Mouse (Mus musculus) layer of hippocampus, postnatal 25 days (tissue): ENCODE measurements around the gene Tmco3. TPM values are rescaled to one million over a fixed set of nuclear protein-coding genes. Genes with fewer than 3 reads are reported as not detected.
A peak's percentile ranks its signal among the peaks of the same experiment; 100 is the strongest.

Experiments
- DNase-seq, 2 experiments: peaks; one replicate each; pipeline ENCODE4 v3.0.0; 2022; ENCODE audit warnings: mixed read lengths in 2 of 2, low spot score in 1 of 2; ENCODE audit errors: extremely low spot score in 1 of 2
- total RNA-seq, 2 experiments: library from RNA; stranded (reverse); gene quantifications; 2 replicates each; pipeline ENCODE4 v1.2.3; 2021

Gene Tmco3
- total RNA-seq, result 10 to 100 TPM; 42.7 to 49.5 TPM

GRCm38 (mm10) chr8:13287692-13288623 lies at the start of gene Tmco3, which contains the start of gene Dcun1d2:
TSS of gene Tmco3 (plus strand) at chr8:13288190.
TSS of gene Dcun1d2 (minus strand) at chr8:13288131.
- peak; percentile 95 to 98 for DNase-seq

DNA sequence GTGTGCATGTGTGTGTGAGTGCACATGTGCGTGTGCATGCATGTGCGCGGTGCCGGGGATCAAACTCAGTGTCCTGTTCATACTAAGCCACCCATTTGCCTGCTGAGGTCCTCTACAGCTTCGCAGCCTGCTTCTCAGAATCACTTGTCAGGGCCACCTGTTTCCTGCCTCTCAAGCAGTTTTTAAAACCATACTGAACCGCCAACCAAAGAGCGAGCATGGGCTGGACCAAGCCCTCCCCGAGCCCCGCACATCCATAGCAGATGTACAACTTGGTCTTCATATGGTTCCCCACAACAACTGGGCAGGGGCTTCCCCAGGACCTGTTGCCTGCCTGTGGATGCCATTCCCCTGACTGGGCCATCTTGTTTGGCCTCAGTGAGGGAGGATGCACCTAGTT lies 47.9 kb upstream of the Tmco3 start:
- DNase-seq, result no peak

- DNase-seq, result no peak
Measured at GRCm38 (mm10) chr8:13240691-13241090, 47.3 kb upstream of the Tmco3 start.

- no peak for DNase-seq
Measured at GRCm38 (mm10) chr8:13242985-13243870, 44.8 kb upstream of the Tmco3 start.

DNA sequence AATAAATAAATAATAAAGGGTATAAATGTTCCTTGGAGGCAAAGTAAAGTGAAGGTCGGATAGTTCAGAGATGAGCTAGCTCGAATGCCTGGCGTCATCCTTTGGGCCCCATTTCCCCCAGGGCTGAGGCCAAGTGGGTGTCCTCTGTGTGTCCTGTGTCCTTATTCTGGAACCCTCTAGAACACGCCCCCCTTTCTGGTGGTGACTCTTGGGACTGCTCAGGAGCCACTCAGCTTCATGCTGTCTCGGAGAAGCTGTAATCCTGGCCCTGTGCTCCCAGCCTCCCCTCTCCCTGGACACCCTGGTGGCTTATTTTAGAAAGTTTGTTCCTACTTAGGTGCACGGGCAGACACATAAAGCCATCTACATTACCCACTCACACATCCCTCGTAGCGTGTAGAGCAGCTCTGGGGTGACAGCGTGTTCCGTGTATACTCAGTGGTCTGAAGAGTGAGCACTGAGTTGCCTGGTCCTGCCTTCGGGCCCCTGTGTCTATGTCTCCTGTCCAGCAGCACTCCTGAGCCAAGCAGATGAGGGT lies 43.6 kb upstream of the Tmco3 start:
- DNase-seq, result no peak

DNA sequence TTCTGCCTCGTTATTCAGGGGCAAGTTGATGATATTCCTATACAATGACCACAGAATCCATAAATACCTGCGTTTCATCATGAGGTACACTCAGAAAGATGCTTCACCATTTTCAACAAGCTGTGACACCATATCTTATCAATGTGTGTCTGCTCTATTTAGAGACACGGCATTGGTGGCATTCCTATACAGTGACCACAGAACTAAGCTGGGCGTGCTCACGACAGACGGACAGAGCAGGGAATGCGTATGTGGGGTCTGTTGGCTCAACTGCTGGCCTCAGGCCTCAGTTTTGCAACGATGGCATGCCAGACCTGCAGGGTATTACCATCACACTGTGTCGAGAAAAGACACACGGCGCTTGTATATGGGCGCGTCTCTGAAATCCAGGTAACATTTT lies 35.2 kb upstream of the Tmco3 start:
- no peak for DNase-seq

- DNase-seq, result no peak
Measured at GRCm38 (mm10) chr8:13253413-13253812, 34.6 kb upstream of the Tmco3 start.

- DNase-seq, result peak; percentile 48 to 83
Measured at GRCm38 (mm10) chr8:13254019-13254418, 34.0 kb upstream of the Tmco3 start, which contains the start of gene Adprhl1. TSS of gene Adprhl1 (minus strand) at chr8:13254162.

- DNase-seq, result no peak
Measured at GRCm38 (mm10) chr8:13263376-13263775, 24.6 kb upstream of the Tmco3 start.

DNA sequence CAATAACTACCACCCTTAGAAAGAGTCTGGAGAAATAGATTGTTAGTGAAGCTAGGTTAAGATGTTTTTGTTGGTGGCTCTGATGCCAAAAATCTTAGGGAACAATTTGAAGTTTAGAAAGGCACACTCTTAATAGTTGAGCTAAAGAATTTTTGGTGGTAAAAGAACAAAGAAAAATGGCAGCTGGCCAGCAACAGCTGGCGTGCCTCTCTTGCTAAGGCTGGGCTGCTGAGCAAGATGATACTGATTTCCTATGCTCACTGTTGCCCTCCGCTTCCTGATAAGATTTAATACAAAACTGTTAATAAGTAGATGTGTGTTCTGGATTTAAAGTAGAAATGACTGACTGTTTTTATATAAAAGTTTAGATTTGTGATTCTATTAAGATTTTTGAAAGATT lies 20.4 kb upstream of the Tmco3 start:
- no peak for DNase-seq

GRCm38 (mm10) chr8:13272834-13273233 lies 15.2 kb upstream of the Tmco3 start:
- no peak for DNase-seq

DNA sequence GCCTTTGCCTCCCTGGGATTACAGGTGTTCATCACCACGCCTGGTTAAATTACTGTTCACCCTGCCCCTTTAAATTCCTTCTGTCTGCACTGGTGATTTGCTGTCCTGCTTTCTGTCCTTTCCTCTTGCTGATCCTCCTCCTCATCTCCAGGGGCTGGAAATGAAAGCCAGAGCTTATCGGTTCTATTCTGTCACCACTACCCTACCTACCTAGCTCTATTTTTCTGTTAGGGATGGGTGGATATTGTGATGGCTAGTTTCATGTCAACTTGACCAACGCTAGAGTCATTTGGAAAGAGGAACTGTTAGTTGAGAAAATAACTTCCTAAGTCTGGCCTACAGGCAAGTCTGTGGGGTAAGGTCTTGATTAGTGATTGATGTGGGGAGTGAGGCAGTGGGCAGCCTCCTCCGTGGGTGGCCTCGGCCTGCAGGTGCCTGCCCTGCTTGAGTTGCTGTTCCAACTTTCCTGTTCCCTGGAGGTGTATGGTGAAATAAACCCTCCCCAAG lies 11.0 kb upstream of the Tmco3 start:
- no peak for DNase-seq

DNA sequence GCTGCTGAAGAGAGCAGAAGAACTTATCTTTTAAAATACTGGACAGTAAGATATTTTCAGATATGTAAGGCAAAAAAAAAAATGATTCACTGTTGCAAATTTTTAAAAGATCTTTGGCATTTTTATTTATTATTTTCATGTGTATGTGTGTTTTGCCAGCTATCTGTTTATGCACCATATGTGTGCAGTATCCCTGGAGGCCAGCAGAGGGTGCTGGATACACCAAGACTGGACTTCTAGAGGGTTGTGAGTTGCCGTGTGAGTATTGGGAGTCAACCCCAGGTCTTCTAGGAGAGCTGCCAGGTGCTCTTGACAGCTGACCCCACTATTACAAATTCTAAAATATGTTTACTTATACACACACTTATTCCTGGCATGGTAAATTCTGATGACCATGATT lies 4.8 kb upstream of the Tmco3 start:
- no peak for DNase-seq

DNA sequence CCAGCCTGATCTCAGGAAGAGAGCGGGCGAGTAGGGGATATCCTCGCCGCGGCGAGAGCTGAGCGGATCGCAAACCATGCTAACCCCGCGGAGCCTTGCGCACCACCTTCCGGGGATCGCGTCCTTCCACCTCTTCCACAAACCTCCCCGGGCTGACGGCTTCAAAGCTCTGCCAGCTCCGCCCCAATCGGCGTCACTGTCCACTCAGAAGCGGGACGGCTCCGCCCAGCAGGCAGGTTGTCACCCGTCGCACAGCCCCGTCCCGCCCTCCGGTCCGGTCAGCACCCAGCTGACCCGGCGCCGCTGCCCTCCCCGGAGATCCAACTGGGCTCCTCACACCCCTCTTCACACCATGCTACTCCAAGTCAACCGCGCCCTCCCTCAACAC lies 692 bp upstream of the Tmco3 start:
- peak in 1 of 2 experiments; percentile 55 for DNase-seq

DNA sequence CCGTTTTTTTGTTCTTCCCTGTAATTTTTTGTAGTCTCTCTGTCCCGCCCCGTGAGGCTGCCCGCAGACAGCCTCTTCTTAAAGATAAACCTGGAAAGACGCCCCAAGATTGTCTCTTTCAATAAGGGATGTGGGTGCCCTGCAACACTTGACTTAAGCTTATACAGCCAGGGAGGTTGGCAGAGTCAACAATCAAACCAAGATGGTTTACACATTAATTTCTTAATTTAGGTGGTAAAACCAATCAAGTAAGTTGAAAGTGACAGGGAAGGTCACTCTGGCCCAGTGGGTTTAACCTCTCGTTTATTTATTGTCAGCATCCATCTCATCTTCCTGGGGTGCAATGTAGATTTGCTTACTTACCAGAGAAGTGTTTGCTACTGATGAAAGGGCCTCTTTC lies 656 bp downstream of the Tmco3 start:
- DNase-seq, result no peak

- peak; percentile 56 to 80 for DNase-seq
Measured at GRCm38 (mm10) chr8:13292364-13292763, 4.4 kb downstream of the Tmco3 start.

- no peak for DNase-seq
Measured at GRCm38 (mm10) chr8:13293677-13294470, 5.9 kb downstream of the Tmco3 start.

GRCm38 (mm10) chr8:13299571-13299970 lies 11.6 kb downstream of the Tmco3 start:
- DNase-seq, result no peak

- no peak for DNase-seq
Measured at GRCm38 (mm10) chr8:13301036-13301435, 13.0 kb downstream of the Tmco3 start.

DNA sequence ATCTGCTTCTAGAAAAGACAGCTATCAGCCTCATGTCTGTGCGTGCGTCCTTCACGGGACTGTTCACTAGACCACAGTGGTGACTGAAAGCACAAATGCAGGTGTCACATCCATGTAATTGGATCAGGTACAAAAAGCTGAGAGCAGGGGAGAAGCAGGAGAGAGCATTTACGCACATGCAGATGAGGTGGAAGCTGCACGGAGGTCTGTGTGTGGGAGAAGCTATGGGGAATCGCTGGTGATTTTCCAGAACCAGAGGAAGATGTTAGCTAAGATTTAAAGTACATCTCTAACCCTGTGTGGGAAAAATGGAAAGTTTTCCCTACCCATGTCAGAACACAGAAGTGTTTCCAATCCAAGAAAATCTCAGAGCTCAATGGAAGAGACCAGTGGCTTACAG lies 17.5 kb downstream of the Tmco3 start:
- DNase-seq, result no peak
